Comparison of ENCODE assay signal across 9 mouse cellular contexts in the genomic region with DNA sequence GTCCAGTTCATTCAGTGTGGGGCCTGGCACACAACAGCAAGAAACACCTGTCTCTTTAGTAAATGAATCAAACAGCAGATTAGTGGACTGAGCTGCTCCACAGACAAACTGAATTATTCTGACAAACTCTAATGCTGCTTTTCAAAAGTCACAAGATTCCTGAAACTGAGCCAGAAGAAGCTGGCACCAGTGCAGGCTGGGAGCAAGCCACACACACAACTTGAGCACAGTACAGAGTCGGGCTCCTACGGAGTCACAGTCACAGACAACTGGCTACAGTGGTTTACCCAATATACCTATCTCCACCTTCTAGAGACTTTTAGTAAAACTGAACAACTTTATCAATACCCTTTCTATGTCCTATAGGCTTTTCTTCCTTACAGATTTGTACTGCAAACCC.
A peak's percentile ranks its signal among the peaks of the same experiment; 100 is the strongest.
DNase-seq lines count a peak whose midpoint lies in the region; ATAC-seq lines count a peak whose summit lies in the region.
"Had no signal": no experiment of that assay in that cellular context is flagged by ENCODE, and none has a peak within 500 bp of the region (broad histone marks: within the 10 kb centered on the region; RNA-seq: fewer than 3 reads in every experiment).

No protein-coding gene starts in this region.

- no peak overlapping the region for H3K27ac ChIP-seq in midbrain, embryonic 16.5 days (ENCODE audit: low read length)
- H3K27ac ChIP-seq in midbrain, embryonic 10.5 days (replicated peaks): no peak overlapping the region
- H3K27ac ChIP-seq in neural tube, embryonic 15.5 days (replicated peaks): no peak overlapping the region
- H3K27ac ChIP-seq: liver, embryonic 14.5 days had no signal

- no peak overlapping the region for H3K4me3 ChIP-seq in midbrain, embryonic 16.5 days (ENCODE audit: low read depth, low read length)
- no peak overlapping the region for H3K4me3 ChIP-seq in midbrain, embryonic 10.5 days
- no peak overlapping the region for H3K4me3 ChIP-seq in neural tube, embryonic 15.5 days (replicated peaks)

- H3K27me3 ChIP-seq in midbrain, embryonic 16.5 days (ENCODE audit: control insufficient read depth, insufficient read depth, low read depth, low read length): no peaks in the 10 kb centered on the region
- no peaks in the 10 kb centered on the region for H3K27me3 ChIP-seq in midbrain, embryonic 10.5 days (ENCODE audit: low read depth, poor library complexity, severe bottlenecking)
- H3K27me3 ChIP-seq in neural tube, embryonic 15.5 days (replicated peaks): no peaks in the 10 kb centered on the region

- peak; percentile 54; the same call in 1 of the 2 replicates for ATAC-seq in midbrain, embryonic 16.5 days
- ATAC-seq in neural tube, embryonic 15.5 days (ENCODE audit: low FRiP score): no peak

- no peaks in the 10 kb centered on the region for H3K9me3 ChIP-seq in midbrain, embryonic 16.5 days (replicated peaks; ENCODE audit: control insufficient read depth, low read length, poor library complexity, severe bottlenecking)
- H3K9me3 ChIP-seq in midbrain, embryonic 10.5 days (replicated peaks): no peaks in the 10 kb centered on the region
- H3K9me3 ChIP-seq in neural tube, embryonic 15.5 days (replicated peaks): no peaks in the 10 kb centered on the region

- WGBS in midbrain, embryonic 16.5 days: 42% methylated on average over 2 of the region's 2 CpGs
- 84% methylated on average over 2 of the region's 2 CpGs for WGBS in midbrain, embryonic 10.5 days
- 57% methylated on average over 2 of the region's 2 CpGs for WGBS in neural tube, embryonic 15.5 days

- no peaks in the 10 kb centered on the region for H3K36me3 ChIP-seq in midbrain, embryonic 16.5 days (ENCODE audit: control insufficient read depth, insufficient read depth, low read length)
- H3K36me3 ChIP-seq in midbrain, embryonic 10.5 days: no peaks in the 10 kb centered on the region
- H3K36me3 ChIP-seq in neural tube, embryonic 15.5 days: no peaks in the 10 kb centered on the region

- intact Hi-C loops in heart, postnatal 25 days (cut with DNase I): loop anchor here (2.0 to 5.0 kb wide), 2 partner anchors 43 to 78 kb away; no protein-coding TSS in a partner anchor

- H3K4me2 ChIP-seq in midbrain, embryonic 16.5 days (ENCODE audit: low read length): no peak overlapping the region
- no peak overlapping the region for H3K4me2 ChIP-seq in neural tube, embryonic 15.5 days

- DNase-seq in heart, adult 11 months: peak; percentile 85
- no peak for DNase-seq in heart, postnatal 25 days (ENCODE audit: low spot score)
- no peak for DNase-seq in midbrain, embryonic 10.5 days (ENCODE audit: low spot score)
- peak; percentile 26 for DNase-seq in gastrocnemius, postnatal 25 days
- DNase-seq in lung, postnatal 4 days: peak; percentile 31 to 43
- no peak for DNase-seq in neural tube, embryonic 10.5 days (ENCODE audit: extremely low spot score, low spot score)

- no peak overlapping the region for H3K9ac ChIP-seq in midbrain, embryonic 16.5 days (ENCODE audit: low read depth, low read length)
- no peak overlapping the region for H3K9ac ChIP-seq in neural tube, embryonic 15.5 days (replicated peaks)
- H3K9ac ChIP-seq: liver, embryonic 14.5 days had no signal

- H3K4me1 ChIP-seq in midbrain, embryonic 16.5 days (ENCODE audit: control insufficient read depth, insufficient read depth, low read length): peaks cover 9% of the 10 kb centered on the region
- peaks cover 24% of the 10 kb centered on the region for H3K4me1 ChIP-seq in midbrain, embryonic 10.5 days
- H3K4me1 ChIP-seq in neural tube, embryonic 15.5 days: peaks cover 16% of the 10 kb centered on the region; the same call in 1 of the 2 replicates

Comparison
In these comparisons a context has a peak if more than half of its experiments do, and no peak if none do; other contexts are left out.
1. DNase-seq: peak in heart, adult 11 months (single experiment), gastrocnemius, postnatal 25 days (single experiment) and lung, postnatal 4 days (2 of 2); none in heart, postnatal 25 days (single experiment), midbrain, embryonic 10.5 days (single experiment) and neural tube, embryonic 10.5 days (single experiment).